Mouse (Mus musculus) heart, embryonic 16.5 days (tissue): Measurements from ENCODE around the gene Il4ra. TPM values are rescaled to one million over a fixed set of nuclear protein-coding genes. Genes with fewer than 3 reads are reported as not detected.

Experiments
- ATAC-seq: fragments of 200-750 bp; cut with Nextera tagmentation; replicated peaks from 2 replicates; pipeline ENCODE4 v1.8.0; 2017; ENCODE audit warnings: moderate number of reproducible peaks; ENCODE audit not compliant: insufficient read depth, low FRiP score; ENCODE audit errors: extremely low read depth
- H3K27ac ChIP-seq: fragments of 300-500 bp; sonication (generic); 2 replicates; pipeline ENCODE4 v1.5.1; 2014; ENCODE audit warnings: mild to moderate bottlenecking, low read length, control low read depth, moderate library complexity
- H3K27me3 ChIP-seq: fragments of 300-500 bp; sonication (generic); 2 replicates; pipeline ENCODE4 v1.6.1; 2014; ENCODE audit warnings: low read length, mixed read lengths; ENCODE audit not compliant: control insufficient read depth, insufficient read depth
- H3K36me3 ChIP-seq: fragments of 300-500 bp; sonication (generic); 2 replicates; pipeline ENCODE4 v1.6.1; 2014; ENCODE audit not compliant: control insufficient read depth, insufficient read depth
- H3K4me1 ChIP-seq: fragments of 300-500 bp; sonication (generic); 2 replicates; pipeline ENCODE4 v1.6.1; 2014; ENCODE audit warnings: low read length, mixed read lengths; ENCODE audit not compliant: control insufficient read depth, insufficient read depth
- H3K4me2 ChIP-seq: fragments of 300-500 bp; sonication (generic); 2 replicates; pipeline ENCODE4 v1.6.1; 2014; ENCODE audit warnings: low read depth, mild to moderate bottlenecking, control low read depth, low read length
- H3K4me3 ChIP-seq: fragments of 300-500 bp; sonication (generic); 2 replicates; pipeline ENCODE4 v1.5.1; 2014; ENCODE audit warnings: mild to moderate bottlenecking, control low read depth, low read length
- H3K9ac ChIP-seq: fragments of 300-500 bp; sonication (generic); 2 replicates; pipeline ENCODE4 v1.6.1; 2014; ENCODE audit warnings: low read length, control low read depth
- H3K9me3 ChIP-seq: fragments of 300-500 bp; sonication (generic); replicated peaks from 2 replicates; pipeline ENCODE4 v1.6.1; 2016; ENCODE audit warnings: low read length; ENCODE audit not compliant: control insufficient read depth
- WGBS: fragments of 180-500 bp; shearing (Covaris S2); extraction: QIAGEN DNeasy Blood & Tissue Kit; methylation state at CpG from one replicate; pipeline ENCODE4 v1.1.7; 2014; 5-methylcytosine and 5-hydroxymethylcytosine counted together
- polyA plus RNA-seq: library from polyadenylated mRNA; unstranded; fragments of >200 nt; fragmentation: Nextera tagmentation; extraction: Ambion mirVana; gene quantifications from 2 replicates; pipeline ENCODE4 v1.2.1, GENCODE M21; 2015

Il4ra gene
- polyA plus RNA-seq, 1 experiment from 2014 or later = 7.3 TPM

DNA sequence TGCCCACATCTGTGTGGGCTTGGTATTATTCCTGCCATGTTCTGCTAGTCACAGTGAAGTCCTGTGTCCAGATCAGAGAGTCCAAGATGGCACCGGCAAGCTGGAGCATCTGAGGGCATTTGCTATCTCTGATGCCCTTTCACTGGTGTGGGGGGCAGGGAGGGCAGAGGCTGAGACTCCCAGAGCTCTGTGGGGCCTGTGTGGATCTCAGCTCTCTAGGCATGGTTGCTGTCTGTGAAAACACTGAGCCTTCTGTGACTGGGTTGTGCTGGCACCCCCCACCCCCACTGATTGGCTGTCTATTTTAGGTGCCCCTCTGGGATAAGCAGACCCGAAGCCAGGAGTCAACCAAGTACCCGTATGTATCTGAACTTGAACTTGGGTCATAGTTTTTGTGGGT, 22.9 kb downstream of the Il4ra start:
- H3K4me1 ChIP-seq = peaks cover 12% of the 10 kb centered on the region
- ATAC-seq = no peak
- H3K4me3 ChIP-seq = no peak overlapping the region
- no peaks in the 10 kb centered on the region for H3K9me3 ChIP-seq
- H3K4me2 ChIP-seq = no peak overlapping the region
- H3K36me3 ChIP-seq = no peaks in the 10 kb centered on the region
- no peak overlapping the region for H3K27ac ChIP-seq
- no peak overlapping the region for H3K9ac ChIP-seq
- 64% methylated on average over 3 of the region's 3 CpGs for WGBS
- no peaks in the 10 kb centered on the region for H3K27me3 ChIP-seq

DNA sequence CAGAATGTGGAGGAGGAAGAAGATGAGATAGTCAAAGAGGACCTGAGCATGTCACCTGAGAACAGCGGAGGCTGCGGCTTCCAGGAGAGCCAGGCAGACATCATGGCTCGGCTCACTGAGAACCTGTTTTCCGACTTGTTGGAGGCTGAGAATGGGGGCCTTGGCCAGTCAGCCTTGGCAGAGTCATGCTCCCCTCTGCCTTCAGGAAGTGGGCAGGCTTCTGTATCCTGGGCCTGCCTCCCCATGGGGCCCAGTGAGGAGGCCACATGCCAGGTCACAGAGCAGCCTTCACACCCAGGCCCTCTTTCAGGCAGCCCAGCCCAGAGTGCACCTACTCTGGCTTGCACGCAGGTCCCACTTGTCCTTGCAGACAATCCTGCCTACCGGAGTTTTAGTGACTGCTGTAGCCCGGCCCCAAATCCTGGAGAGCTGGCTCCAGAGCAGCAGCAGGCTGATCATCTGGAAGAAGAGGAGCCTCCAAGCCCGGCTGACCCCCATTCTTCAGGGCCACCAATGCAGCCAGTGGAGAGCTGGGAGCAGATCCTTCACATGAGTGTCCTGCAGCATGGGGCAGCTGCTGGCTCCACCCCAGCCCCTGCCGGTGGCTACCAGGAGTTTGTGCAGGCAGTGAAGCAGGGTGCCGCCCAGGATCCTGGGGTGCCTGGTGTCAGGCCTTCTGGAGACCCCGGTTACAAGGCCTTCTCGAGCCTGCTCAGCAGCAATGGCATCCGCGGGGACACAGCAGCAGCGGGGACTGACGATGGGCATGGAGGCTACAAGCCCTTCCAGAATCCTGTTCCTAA, 24.0 kb downstream of the Il4ra start:
- H3K36me3 ChIP-seq = no peaks in the 10 kb centered on the region
- H3K27me3 ChIP-seq = no peaks in the 10 kb centered on the region
- no peaks in the 10 kb centered on the region for H3K9me3 ChIP-seq
- ATAC-seq = no peak
- H3K9ac ChIP-seq = no peak overlapping the region
- H3K4me1 ChIP-seq = peaks cover 13% of the 10 kb centered on the region
- H3K4me2 ChIP-seq = no peak overlapping the region
- no peak overlapping the region for H3K4me3 ChIP-seq
- H3K27ac ChIP-seq = no peak overlapping the region
- 79% methylated on average over 16 of the region's 16 CpGs for WGBS

GRCm38 (mm10) chr7:125576982-125577381, 25.1 kb downstream of the Il4ra start:
- 38% methylated on average over 7 of the region's 7 CpGs for WGBS
- peak overlapping the region; percentile 22; the same call in 1 of the 2 replicates for H3K27ac ChIP-seq
- ATAC-seq = peak; percentile 38

GRCm38 (mm10) chr7:125577486-125578088, 25.7 kb downstream of the Il4ra start:
- no peak for ATAC-seq
- 75% methylated on average over 11 of the region's 11 CpGs for WGBS
- no peaks in the 10 kb centered on the region for H3K27me3 ChIP-seq
- H3K9me3 ChIP-seq = no peaks in the 10 kb centered on the region
- no peak overlapping the region for H3K9ac ChIP-seq
- H3K4me2 ChIP-seq = no peak overlapping the region
- H3K4me3 ChIP-seq = no peak overlapping the region
- no peaks in the 10 kb centered on the region for H3K36me3 ChIP-seq
- peaks cover 16% of the 10 kb centered on the region for H3K4me1 ChIP-seq
- H3K27ac ChIP-seq = peak overlapping the region; percentile 22; the same call in 1 of the 2 replicates

More at GRCm38 (mm10) chr7:125576982-125577381, 25.1 kb downstream of the Il4ra start:
- Histone ChIP-seq H3K4me1 (peaks cover 16% of the 10 kb centered on the region), H3K27me3 (no peaks in the 10 kb centered on the region), H3K9ac (no peak overlapping the region), H3K9me3 (no peaks in the 10 kb centered on the region), H3K36me3 (no peaks in the 10 kb centered on the region), H3K4me3 (no peak overlapping the region), H3K4me2 (no peak overlapping the region)

DNA sequence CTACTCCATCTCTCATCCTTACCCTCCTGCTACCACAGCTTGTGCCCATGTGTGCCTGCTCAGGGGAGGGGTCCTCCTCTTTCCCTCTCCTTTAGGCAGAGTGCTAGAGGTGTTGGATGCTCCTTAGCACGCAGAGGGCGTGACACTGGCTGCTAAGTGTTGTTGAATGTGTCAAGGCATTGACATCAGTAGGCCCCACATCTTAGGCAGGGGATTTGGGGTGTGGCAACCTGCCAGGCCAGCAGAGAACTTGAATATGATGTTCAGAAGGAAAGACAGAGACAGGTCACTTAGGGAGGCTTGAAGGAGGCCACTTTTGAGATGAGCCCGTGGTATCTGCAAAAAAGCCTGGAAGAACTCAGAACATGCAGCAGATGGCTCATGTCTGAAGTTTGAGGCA, 26.2 kb downstream of the Il4ra start:
- Histone ChIP-seq H3K27ac (no peak overlapping the region), H3K9ac (no peak overlapping the region)
- 65% methylated on average over 3 of the region's 3 CpGs for WGBS

DNA sequence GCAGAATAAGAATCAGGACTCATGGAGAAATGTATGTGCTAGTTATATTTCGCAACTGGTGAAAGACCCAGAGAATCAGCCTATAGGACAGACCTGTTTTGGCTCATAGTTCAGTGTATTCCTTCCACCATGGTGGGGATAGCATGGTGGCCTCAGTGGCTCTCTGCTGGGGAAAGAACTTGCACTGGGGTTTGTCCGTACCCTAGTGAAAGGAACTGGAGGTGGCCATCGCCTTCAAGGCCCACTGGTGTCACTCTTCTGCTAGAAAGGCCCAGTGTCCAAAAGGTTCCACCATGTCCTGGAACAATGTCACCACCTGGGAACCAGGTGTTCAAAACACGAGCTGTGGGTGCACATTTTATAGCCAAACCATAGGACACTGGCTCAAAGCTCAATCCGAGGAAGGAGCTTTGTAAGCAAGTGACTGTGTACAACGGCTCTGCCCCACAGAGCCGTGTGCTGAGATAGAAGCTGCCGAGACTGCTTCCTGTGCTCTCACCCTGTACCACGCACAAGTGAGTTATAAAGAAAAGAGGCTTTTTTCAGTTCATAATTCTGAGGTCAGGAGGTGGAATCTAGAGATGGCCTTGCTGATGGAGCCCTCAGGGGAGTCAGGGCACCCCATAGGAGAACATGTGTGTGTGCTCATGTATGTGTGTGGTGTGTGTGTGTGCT, 27.8 kb downstream of the Il4ra start:
- Histone ChIP-seq H3K4me3 (no peak overlapping the region), H3K27ac (no peak overlapping the region), H3K36me3 (no peaks in the 10 kb centered on the region), H3K27me3 (no peaks in the 10 kb centered on the region), H3K9ac (no peak overlapping the region), H3K4me2 (no peak overlapping the region), H3K4me1 (peaks cover 16% of the 10 kb centered on the region), H3K9me3 (no peaks in the 10 kb centered on the region)
- 75% methylated on average over 9 of the region's 9 CpGs for WGBS
- no peak for ATAC-seq

More for the DNA sequence above, 26.2 kb downstream of the Il4ra start:
- no peak overlapping the region for H3K4me2 ChIP-seq
- ATAC-seq = no peak
- no peaks in the 10 kb centered on the region for H3K36me3 ChIP-seq
- no peak overlapping the region for H3K4me3 ChIP-seq
- H3K9me3 ChIP-seq = no peaks in the 10 kb centered on the region
- H3K4me1 ChIP-seq = peaks cover 16% of the 10 kb centered on the region
- no peaks in the 10 kb centered on the region for H3K27me3 ChIP-seq

DNA sequence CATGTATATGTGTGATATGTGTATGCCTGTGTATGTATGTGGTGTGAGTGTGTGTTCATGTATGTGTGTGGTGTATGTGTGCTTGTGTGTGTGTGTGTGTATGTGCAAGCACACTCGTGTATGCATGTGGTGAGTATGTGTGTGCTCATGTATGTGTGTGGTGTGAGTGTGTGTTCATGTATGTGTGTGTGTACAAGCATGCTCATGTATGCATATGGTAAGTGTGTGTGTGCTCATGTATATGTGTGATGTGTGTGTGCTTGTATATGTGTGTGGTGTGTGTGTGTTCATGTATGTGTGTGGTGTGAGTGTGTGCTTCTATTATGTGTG, 28.3 kb downstream of the Il4ra start:
- WGBS = 80% methylated on average over 1 of the region's 1 CpGs
- ATAC-seq = no peak

DNA sequence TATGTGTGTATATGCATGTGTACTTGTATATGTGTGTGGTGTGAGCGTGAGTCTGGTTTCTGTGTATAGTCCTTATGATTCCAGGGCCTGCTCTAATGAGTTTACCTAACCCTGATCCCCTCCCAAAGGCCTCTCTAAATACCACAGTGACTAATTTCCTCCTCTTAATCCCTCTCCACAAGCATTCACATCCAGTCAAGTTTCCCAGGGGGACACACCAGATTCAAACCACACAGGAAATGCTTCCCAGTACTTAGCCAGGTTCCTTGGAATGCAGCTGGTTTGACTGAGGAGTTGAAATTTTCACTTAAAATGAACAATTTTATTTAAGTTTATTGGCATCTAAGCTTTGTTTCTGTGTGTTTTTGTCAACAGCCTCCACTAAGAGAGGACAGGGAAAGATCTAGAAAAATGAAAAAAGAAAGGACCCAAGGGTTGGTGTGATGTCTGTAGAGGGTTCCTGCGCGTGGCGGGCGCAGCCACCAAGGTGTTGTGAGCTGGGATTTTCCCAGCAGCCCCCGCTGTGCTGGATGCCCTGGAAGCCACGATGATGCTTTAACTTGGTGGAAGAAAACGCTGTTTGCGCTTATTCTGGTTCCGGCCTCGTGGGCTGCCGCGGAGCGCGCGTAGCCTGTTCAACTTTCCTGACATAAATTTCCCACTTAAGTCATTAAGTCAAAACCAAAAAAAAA, 28.9 kb downstream of the Il4ra start:
- Histone ChIP-seq H3K27ac (no peak overlapping the region), H3K9ac (no peak overlapping the region; the same call in 1 of the 2 replicates), H3K36me3 (no peaks in the 10 kb centered on the region), H3K27me3 (no peaks in the 10 kb centered on the region), H3K4me3 (peak overlapping the region; percentile 37), H3K4me1 (peaks cover 16% of the 10 kb centered on the region), H3K4me2 (peak overlapping the region; percentile 67), H3K9me3 (no peaks in the 10 kb centered on the region)
- ATAC-seq = no peak
- 12% methylated on average over 16 of the region's 16 CpGs for WGBS

More for the DNA sequence above, 28.3 kb downstream of the Il4ra start:
- no peak overlapping the region for H3K9ac ChIP-seq
- no peaks in the 10 kb centered on the region for H3K27me3 ChIP-seq
- H3K4me3 ChIP-seq = no peak overlapping the region
- H3K36me3 ChIP-seq = no peaks in the 10 kb centered on the region
- H3K4me2 ChIP-seq = no peak overlapping the region
- no peaks in the 10 kb centered on the region for H3K9me3 ChIP-seq
- peaks cover 16% of the 10 kb centered on the region for H3K4me1 ChIP-seq
- no peak overlapping the region for H3K27ac ChIP-seq
